Mouse (Mus musculus): ENCODE measurements around the gene Olfr1349. TPM values are rescaled to one million over a fixed set of nuclear protein-coding genes. Genes with fewer than 3 reads are reported as not detected.

Olfr1349 gene
- not detected in 2 replicates for polyA plus RNA-seq (2021; fragmentation: Nextera tagmentation)
- long read RNA-seq, experiment 1 = 0 reads
- long read RNA-seq, experiment 2 = 0 reads

DNA sequence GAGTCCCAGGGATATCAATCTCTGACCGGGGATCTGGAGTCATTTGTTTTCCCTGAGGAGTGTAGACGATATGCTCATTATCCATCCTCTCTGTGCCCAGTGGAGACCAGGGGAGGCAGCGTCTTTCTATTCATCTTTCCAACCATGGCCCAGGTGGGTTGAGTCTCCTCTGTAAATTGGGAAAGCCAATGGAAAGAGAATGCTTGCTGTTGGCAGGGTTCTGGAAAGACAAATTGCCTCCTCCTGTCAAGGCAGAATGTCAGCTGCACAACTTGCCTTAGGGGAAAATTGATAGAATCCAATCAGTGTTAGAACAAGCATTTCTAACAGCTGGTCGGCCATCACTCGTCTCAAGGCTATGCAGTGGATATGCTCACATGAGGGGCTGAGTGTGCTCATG, at the start of gene Olfr1349:
Olfr1349 (minus strand) TSS at position 101 of the 400 bp plus-strand sequence.

GRCm38 (mm10) chr7:6564541-6564940, 41.8 kb upstream of the Olfr1349 start, which contains the start of gene Olfr1350:
Gene Olfr1350 (plus strand): TSS chr7:6564841.

GRCm38 (mm10) chr7:6508648-6509047, 14.1 kb downstream of the Olfr1349 start, which contains the start of gene Olfr1348:
Gene Olfr1348 (minus strand): TSS chr7:6508748.

DNA sequence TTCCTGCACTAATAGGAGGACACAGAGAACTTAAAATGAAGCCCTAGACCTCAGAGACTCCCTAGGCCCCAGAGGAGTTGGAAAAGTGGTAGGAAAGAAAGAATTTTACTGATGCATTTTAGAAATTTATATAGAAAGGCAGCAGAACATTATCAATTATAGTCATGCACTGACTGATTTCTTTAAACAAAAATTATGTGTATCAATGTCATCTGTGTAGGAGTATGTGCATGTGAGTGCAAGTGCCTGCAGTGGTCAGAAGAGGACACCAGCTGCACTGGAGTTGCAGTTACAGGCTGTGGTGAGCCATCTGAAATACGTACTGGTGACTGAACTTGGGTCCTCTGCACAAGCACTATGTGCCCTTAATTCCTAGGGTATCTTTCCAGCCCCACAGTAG, 23.1 kb downstream of the Olfr1349 start, which contains the start of gene Olfr1347:
Olfr1347 (minus strand) TSS at position 101 of the 400 bp plus-strand sequence.

DNA sequence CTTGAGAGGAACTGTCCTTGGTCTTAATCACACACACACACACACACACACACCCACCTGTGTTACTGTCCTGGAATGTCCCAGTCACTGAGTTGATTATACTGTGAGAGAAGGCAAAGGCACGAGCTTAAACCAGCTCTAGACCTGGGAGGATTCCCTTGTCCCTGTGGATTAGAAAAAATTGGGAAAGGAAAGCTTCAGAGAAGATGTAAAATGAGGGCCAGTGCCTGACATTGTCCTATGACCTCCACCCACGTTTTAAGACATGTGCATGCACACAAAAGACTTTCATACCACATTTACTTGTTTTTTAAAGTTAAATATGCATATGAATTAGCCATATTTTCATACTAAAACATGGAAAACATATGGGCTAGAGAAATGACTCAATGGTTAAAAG, 35.9 kb downstream of the Olfr1349 start, which contains the start of gene Olfr5:
Olfr5 (minus strand) TSS at position 101 of the 400 bp plus-strand sequence.

GRCm38 (mm10) chr7:6466951-6467350, 55.8 kb downstream of the Olfr1349 start, which contains the start of gene Olfr1346:
Gene Olfr1346 (plus strand): TSS chr7:6467101.

Other genes starting within 250 kb of the Olfr1349 start
- gene Zfp667, start 236.4 kb downstream of the Olfr1349 start, polyA plus RNA-seq (2021; fragmentation: Nextera tagmentation) = 13.7 and 16.4 TPM in 2 replicates
- 6.0 and 7.6 TPM in 2 replicates for gene Zfp583, start 191.7 kb downstream of the Olfr1349 start, polyA plus RNA-seq (2021; fragmentation: Nextera tagmentation)
- 1.6 and 1.8 TPM in 2 replicates for gene Gm3854, start 179.2 kb downstream of the Olfr1349 start, polyA plus RNA-seq (2021; fragmentation: Nextera tagmentation)
- gene Zfp78, start 159.7 kb downstream of the Olfr1349 start, polyA plus RNA-seq (2021; fragmentation: Nextera tagmentation) = 2.5 and 3.9 TPM in 2 replicates
- gene Zfp28, start 139.7 kb downstream of the Olfr1349 start, polyA plus RNA-seq (2021; fragmentation: Nextera tagmentation) = 3.8 and 4.9 TPM in 2 replicates
- gene Smim17, start 124.2 kb downstream of the Olfr1349 start, polyA plus RNA-seq (2021; fragmentation: Nextera tagmentation) = 3.7 and 4.4 TPM in 2 replicates
- 0.06 and 0.09 TPM in 2 replicates for gene Gm20715, start 112.7 kb downstream of the Olfr1349 start, polyA plus RNA-seq (2021; fragmentation: Nextera tagmentation)
- 1.4 and 1.7 TPM in 2 replicates for gene Olfr1344, start 84.3 kb downstream of the Olfr1349 start, polyA plus RNA-seq (2021; fragmentation: Nextera tagmentation)
- gene Olfr1336, start 66.8 kb downstream of the Olfr1349 start, polyA plus RNA-seq (2021; fragmentation: Nextera tagmentation) = 0.05 TPM in 1 of 2 replicates, not detected in the other
- not detected in 2 replicates for gene Olfr1346, start 55.8 kb downstream of the Olfr1349 start, polyA plus RNA-seq (2021; fragmentation: Nextera tagmentation)
- not detected in 2 replicates for gene Olfr5, start 36.0 kb downstream of the Olfr1349 start, polyA plus RNA-seq (2021; fragmentation: Nextera tagmentation)
- not detected in 2 replicates for gene Olfr1347, start 23.2 kb downstream of the Olfr1349 start, polyA plus RNA-seq (2021; fragmentation: Nextera tagmentation)
- not detected in 2 replicates for gene Olfr1348, start 14.2 kb downstream of the Olfr1349 start, polyA plus RNA-seq (2021; fragmentation: Nextera tagmentation)
- gene Olfr1350, start 41.9 kb upstream of the Olfr1349 start, polyA plus RNA-seq (2021; fragmentation: Nextera tagmentation) = not detected in 2 replicates
- 0.98 and 2.4 TPM in 2 replicates for gene Zim1, start 173.5 kb upstream of the Olfr1349 start, polyA plus RNA-seq (2021; fragmentation: Nextera tagmentation)
- gene Peg3, start 207.5 kb upstream of the Olfr1349 start, polyA plus RNA-seq (2021; fragmentation: Nextera tagmentation) = 38.3 and 40.4 TPM in 2 replicates
- gene Usp29, start 207.6 kb upstream of the Olfr1349 start, polyA plus RNA-seq (2021; fragmentation: Nextera tagmentation) = 3.4 and 4.3 TPM in 2 replicates